Mouse (Mus musculus) left cerebral cortex, postnatal 36 days (tissue): ENCODE data around the gene Sipa1. TPM values are rescaled to one million over a fixed set of nuclear protein-coding genes. Genes with fewer than 3 reads are reported as not detected.
A peak's percentile ranks its signal among the peaks of the same experiment; 100 is the strongest.

ENCODE experiments used
- DNase-seq, 2 experiments: peaks; one replicate each; pipeline ENCODE4 v3.0.0; 2021 to 2022; ENCODE audit warnings: low spot score in 2 of 2, mixed read lengths in 1 of 2
- intact Hi-C: fragments of 180-260 bp; cut with DNase I; formaldehyde crosslinking; loops from one replicate; pipeline ENCODE4 v1.15.1; 2025
- total RNA-seq, 2 experiments: library from RNA; stranded (reverse); gene quantifications; 2 replicates each; pipeline ENCODE4 v1.2.3; 2021

Sipa1 gene
- total RNA-seq, 2 experiments from 2014 or later: 14.0 to 22.8 TPM

GRCm38 (mm10) chr19:5651502-5652274 is 11.8 kb downstream of the Sipa1 start:
- intact Hi-C loops: no loop called here
- DNase-seq: no peak

GRCm38 (mm10) chr19:5649298-5649741 is 14.2 kb downstream of the Sipa1 start:
- intact Hi-C loops: loop anchor here (5.0 kb wide), 1 partner anchor 42 kb away; no protein-coding TSS in a partner anchor
- no peak for DNase-seq

- intact Hi-C loops: loop anchor here (5.0 kb wide), 1 partner anchor 41 kb away; no protein-coding TSS in a partner anchor
- peak; percentile 80 to 82 for DNase-seq
Measured at GRCm38 (mm10) chr19:5648401-5649297, 14.9 kb downstream of the Sipa1 start.

GRCm38 (mm10) chr19:5647791-5648190 is 15.7 kb downstream of the Sipa1 start:
- no peak for DNase-seq
- intact Hi-C loops: loop anchor here (5.0 kb wide), 1 partner anchor 40 kb away; no protein-coding TSS in a partner anchor

GRCm38 (mm10) chr19:5646731-5647330 is 16.7 kb downstream of the Sipa1 start:
- intact Hi-C loops: loop anchor here (5.0 kb wide), 1 partner anchor 40 kb away; no protein-coding TSS in a partner anchor
- DNase-seq: no peak

- DNase-seq: no peak
- intact Hi-C loops: loop anchor here (5.0 kb wide), 1 partner anchor 38 kb away; no protein-coding TSS in a partner anchor
Measured at GRCm38 (mm10) chr19:5645280-5645679, 18.2 kb downstream of the Sipa1 start.

- DNase-seq: no peak
- intact Hi-C loops: no loop called here
Measured at GRCm38 (mm10) chr19:5641641-5642040, 21.9 kb downstream of the Sipa1 start.

- intact Hi-C loops: no loop called here
Measured at GRCm38 (mm10) chr19:5641021-5641420, 22.5 kb downstream of the Sipa1 start.

GRCm38 (mm10) chr19:5640339-5640738 is 23.2 kb downstream of the Sipa1 start:
- DNase-seq: no peak
- intact Hi-C loops: no loop called here

More at GRCm38 (mm10) chr19:5641021-5641420, 22.5 kb downstream of the Sipa1 start:
- DNase-seq: no peak

- intact Hi-C loops: loop anchor here (5.0 kb wide), 1 partner anchor 71 kb away; the partner anchor contains the start of gene Ap5b1
- no peak for DNase-seq
Measured at GRCm38 (mm10) chr19:5638416-5639005, 25.0 kb downstream of the Sipa1 start.

GRCm38 (mm10) chr19:5637069-5638047 is 26.1 kb downstream of the Sipa1 start, which contains the start of gene Rela:
TSS of gene Rela (plus strand) at chr19:5637483.
- intact Hi-C loops: loop anchor here (5.0 kb wide), 1 partner anchor 70 kb away; the partner anchor contains the start of gene Ap5b1
- DNase-seq: peak; percentile 90 to 95

GRCm38 (mm10) chr19:5636571-5637041 is 26.9 kb downstream of the Sipa1 start:
- intact Hi-C loops: loop anchor here (5.0 kb wide), 1 partner anchor 69 kb away; the partner anchor contains the start of gene Ap5b1
- DNase-seq: peak; percentile 43 to 46

- DNase-seq: no peak
- intact Hi-C loops: loop anchor here (5.0 kb wide), 1 partner anchor 69 kb away; the partner anchor contains the start of gene Ap5b1
Measured at GRCm38 (mm10) chr19:5636036-5636570, 27.4 kb downstream of the Sipa1 start.

GRCm38 (mm10) chr19:5632120-5632519 is 31.4 kb downstream of the Sipa1 start:
- DNase-seq: no peak
- intact Hi-C loops: no loop called here

GRCm38 (mm10) chr19:5629907-5630306 is 33.6 kb downstream of the Sipa1 start:
- DNase-seq: no peak

GRCm38 (mm10) chr19:5625311-5625710 is 38.2 kb downstream of the Sipa1 start:
- intact Hi-C loops: no loop called here
- no peak for DNase-seq

More at GRCm38 (mm10) chr19:5629907-5630306, 33.6 kb downstream of the Sipa1 start:
- intact Hi-C loops: no loop called here

GRCm38 (mm10) chr19:5621884-5622283 is 41.6 kb downstream of the Sipa1 start:
- no peak for DNase-seq
- intact Hi-C loops: loop anchor here (5.0 kb wide), 1 partner anchor 40 kb away; no protein-coding TSS in a partner anchor
